Mouse (Mus musculus): Measurements from ENCODE around the gene Ubap1l. TPM values are rescaled to one million over a fixed set of nuclear protein-coding genes. Genes with fewer than 3 reads are reported as not detected.

Gene Ubap1l
- polyA plus RNA-seq, 1 experiment from 2014 or later, result not detected

DNA sequence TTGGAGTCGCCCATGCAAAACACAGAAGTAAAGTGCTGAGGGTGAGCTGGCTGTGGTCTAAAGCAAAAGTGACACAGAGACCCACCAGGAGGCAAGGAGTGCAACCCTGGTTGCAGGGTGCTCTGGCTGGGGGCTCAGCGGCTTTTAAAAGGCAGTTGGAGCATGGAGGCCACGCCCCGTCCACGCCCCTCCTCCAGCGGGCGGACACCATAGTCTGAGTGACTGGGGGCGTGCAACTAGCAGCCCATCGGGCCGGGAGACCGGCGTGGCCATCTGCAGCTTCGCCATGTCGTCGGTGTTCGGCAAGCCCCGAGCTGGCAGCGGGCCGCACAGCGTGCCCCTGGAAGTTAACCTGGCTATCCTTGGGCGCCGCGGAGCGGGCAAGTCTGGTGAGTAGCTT lies 37.4 kb downstream of the Ubap1l start, which contains the start of gene Rasl12:
TSS of gene Rasl12 (plus strand) at position 228 of the 400 bp plus-strand sequence.
- 0 out of 2 replicates have a peak, but pooled peaks have one; percentile 54 for ATAC-seq (ENCODE audit: low read depth)

DNA sequence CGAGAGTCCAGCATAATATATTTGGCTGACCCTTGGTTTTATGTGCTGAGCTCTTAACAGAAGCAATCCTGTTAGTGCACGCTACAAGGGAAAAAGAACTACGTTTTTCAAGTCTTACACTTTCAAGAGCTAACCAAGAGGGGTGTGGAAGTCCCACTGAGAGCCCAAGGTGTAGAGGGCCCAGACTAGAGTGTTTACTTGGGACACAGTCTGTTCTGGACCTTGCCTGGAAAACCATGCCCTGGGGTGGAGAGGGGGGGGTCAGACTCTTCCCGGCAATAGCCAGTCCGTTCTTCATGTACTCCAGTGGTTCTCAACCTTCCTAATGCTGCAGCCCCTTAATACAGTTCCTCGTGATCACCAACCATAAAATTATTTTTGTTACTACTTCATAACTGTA lies 39.1 kb downstream of the Ubap1l start:
- H3K36me3 ChIP-seq (ENCODE audit: control insufficient read depth, insufficient read depth), result no peaks in the 10 kb centered on the region
- H3K4me3 ChIP-seq (ENCODE audit: low read depth, low read length), result no peak overlapping the region
- H3K27ac ChIP-seq (ENCODE audit: low read length), result no peak overlapping the region
- peaks cover 3% of the 10 kb centered on the region for H3K27me3 ChIP-seq (ENCODE audit: control insufficient read depth, insufficient read depth, low read depth, low read length)
- peaks cover 3% of the 10 kb centered on the region for H3K4me1 ChIP-seq (ENCODE audit: control insufficient read depth, low read depth, low read length)
- WGBS (ENCODE audit: insufficient replicate concordance), result 72% methylated on average over 6 of the region's 6 CpGs
- no peak overlapping the region for H3K9ac ChIP-seq (ENCODE audit: low read depth, low read length)
- H3K4me2 ChIP-seq (ENCODE audit: low read depth, low read length), result no peak overlapping the region
- H3K9me3 ChIP-seq (replicated peaks; ENCODE audit: control insufficient read depth, low read length), result no peaks in the 10 kb centered on the region
- ATAC-seq (ENCODE audit: low read depth), result no peak

More for the DNA sequence above, 37.4 kb downstream of the Ubap1l start, which contains the start of gene Rasl12:
- H3K36me3 ChIP-seq (ENCODE audit: control insufficient read depth, insufficient read depth), result no peaks in the 10 kb centered on the region
- H3K27me3 ChIP-seq (ENCODE audit: control insufficient read depth, insufficient read depth, low read depth, low read length), result peaks cover 3% of the 10 kb centered on the region
- WGBS (ENCODE audit: insufficient replicate concordance), result under 1% methylated on average over 24 of the region's 24 CpGs
- H3K9ac ChIP-seq (ENCODE audit: low read depth, low read length), result no peak within 1 kb of the TSS
- H3K9me3 ChIP-seq (replicated peaks; ENCODE audit: control insufficient read depth, low read length), result no peaks in the 10 kb centered on the region
- peak within 1 kb of the TSS; percentile 51 for H3K4me3 ChIP-seq (ENCODE audit: low read depth, low read length)
- peaks cover 4% of the 10 kb centered on the region for H3K4me1 ChIP-seq (ENCODE audit: control insufficient read depth, low read depth, low read length)
- peak within 1 kb of the TSS; percentile 69 for H3K4me2 ChIP-seq (ENCODE audit: low read depth, low read length)
- H3K27ac ChIP-seq (ENCODE audit: low read length), result no peak within 1 kb of the TSS

GRCm38 (mm10) chr9:65404331-65405183 lies 43.7 kb downstream of the Ubap1l start:
- Histone ChIP-seq H3K4me2 (ENCODE audit: low read depth, low read length) (no peak overlapping the region), H3K4me3 (ENCODE audit: low read depth, low read length) (no peak overlapping the region), H3K27ac (ENCODE audit: low read length) (no peak overlapping the region), H3K9me3 (replicated peaks; ENCODE audit: control insufficient read depth, low read length) (no peaks in the 10 kb centered on the region), H3K9ac (ENCODE audit: low read depth, low read length) (no peak overlapping the region), H3K27me3 (ENCODE audit: control insufficient read depth, insufficient read depth, low read depth, low read length) (no peaks in the 10 kb centered on the region), H3K36me3 (ENCODE audit: control insufficient read depth, insufficient read depth) (no peaks in the 10 kb centered on the region), H3K4me1 (ENCODE audit: control insufficient read depth, low read depth, low read length) (no peaks in the 10 kb centered on the region)
- 52% methylated on average over 15 of the region's 15 CpGs for WGBS (ENCODE audit: insufficient replicate concordance)
- ATAC-seq (ENCODE audit: low read depth), result no peak

DNA sequence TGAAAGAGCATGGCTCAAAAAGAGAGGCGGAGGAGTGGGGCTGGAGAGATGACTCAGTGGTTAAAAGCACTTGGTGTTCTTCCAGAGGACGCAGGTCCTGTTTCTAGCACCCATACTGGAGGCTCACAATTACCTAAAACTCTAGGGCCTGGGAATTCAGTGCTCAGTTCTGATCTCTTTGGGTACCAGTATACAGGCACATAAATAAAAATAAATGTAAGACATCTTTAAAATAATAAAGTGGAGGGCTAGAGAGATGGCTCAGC lies 44.3 kb downstream of the Ubap1l start:
- 62% methylated on average over 2 of the region's 2 CpGs for WGBS (ENCODE audit: insufficient replicate concordance)
- ATAC-seq (ENCODE audit: low read depth), result no peak
- no peaks in the 10 kb centered on the region for H3K36me3 ChIP-seq (ENCODE audit: control insufficient read depth, insufficient read depth)
- H3K4me1 ChIP-seq (ENCODE audit: control insufficient read depth, low read depth, low read length), result no peaks in the 10 kb centered on the region
- H3K9me3 ChIP-seq (replicated peaks; ENCODE audit: control insufficient read depth, low read length), result no peaks in the 10 kb centered on the region
- H3K4me3 ChIP-seq (ENCODE audit: low read depth, low read length), result no peak overlapping the region
- no peak overlapping the region for H3K27ac ChIP-seq (ENCODE audit: low read length)
- no peaks in the 10 kb centered on the region for H3K27me3 ChIP-seq (ENCODE audit: control insufficient read depth, insufficient read depth, low read depth, low read length)
- H3K4me2 ChIP-seq (ENCODE audit: low read depth, low read length), result no peak overlapping the region
- no peak overlapping the region for H3K9ac ChIP-seq (ENCODE audit: low read depth, low read length)

- no peak overlapping the region for H3K9ac ChIP-seq (ENCODE audit: low read depth, low read length)
- 53% methylated on average over 5 of the region's 5 CpGs for WGBS (ENCODE audit: insufficient replicate concordance)
- no peaks in the 10 kb centered on the region for H3K27me3 ChIP-seq (ENCODE audit: control insufficient read depth, insufficient read depth, low read depth, low read length)
- H3K9me3 ChIP-seq (replicated peaks; ENCODE audit: control insufficient read depth, low read length), result no peaks in the 10 kb centered on the region
- no peaks in the 10 kb centered on the region for H3K4me1 ChIP-seq (ENCODE audit: control insufficient read depth, low read depth, low read length)
- no peak overlapping the region for H3K4me2 ChIP-seq (ENCODE audit: low read depth, low read length)
- H3K27ac ChIP-seq (ENCODE audit: low read length), result no peak overlapping the region
- no peaks in the 10 kb centered on the region for H3K36me3 ChIP-seq (ENCODE audit: control insufficient read depth, insufficient read depth)
- no peak overlapping the region for H3K4me3 ChIP-seq (ENCODE audit: low read depth, low read length)
- no peak for ATAC-seq (ENCODE audit: low read depth)
These were observed 46.5 kb downstream of the Ubap1l start for GRCm38 (mm10) chr9:65407327-65407726.

- Histone ChIP-seq H3K27me3 (ENCODE audit: control insufficient read depth, insufficient read depth, low read depth, low read length) (no peaks in the 10 kb centered on the region), H3K9me3 (replicated peaks; ENCODE audit: control insufficient read depth, low read length) (no peaks in the 10 kb centered on the region), H3K4me2 (ENCODE audit: low read depth, low read length) (no peak overlapping the region), H3K36me3 (ENCODE audit: control insufficient read depth, insufficient read depth) (no peaks in the 10 kb centered on the region), H3K9ac (ENCODE audit: low read depth, low read length) (no peak overlapping the region), H3K4me1 (ENCODE audit: control insufficient read depth, low read depth, low read length) (no peaks in the 10 kb centered on the region), H3K4me3 (ENCODE audit: low read depth, low read length) (no peak overlapping the region), H3K27ac (ENCODE audit: low read length) (no peak overlapping the region)
- 46% methylated on average over 3 of the region's 3 CpGs for WGBS (ENCODE audit: insufficient replicate concordance)
- ATAC-seq (ENCODE audit: low read depth), result no peak
These were observed 47.0 kb downstream of the Ubap1l start for GRCm38 (mm10) chr9:65407861-65408260.

DNA sequence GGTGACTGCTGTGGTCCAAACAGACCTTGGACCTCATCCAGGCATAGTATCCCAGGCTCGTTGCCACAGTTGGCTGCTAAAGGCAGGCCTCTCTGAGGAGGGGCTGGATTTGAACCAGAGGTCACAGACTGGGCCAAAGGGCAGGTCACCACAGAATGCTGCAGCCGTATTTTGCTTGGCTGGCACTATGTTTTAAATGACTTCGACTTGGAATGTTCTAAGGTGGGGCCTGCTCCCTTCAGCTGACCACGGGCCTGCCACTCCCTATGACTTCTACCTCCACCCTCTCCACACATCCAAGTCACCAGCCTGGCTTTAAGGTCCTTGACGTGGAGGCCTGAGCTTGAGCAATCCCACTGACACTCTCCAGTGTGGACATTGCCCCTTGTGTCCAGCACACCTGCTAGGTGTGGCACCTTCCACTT lies 48.0 kb downstream of the Ubap1l start:
- Histone ChIP-seq H3K4me3 (ENCODE audit: low read depth, low read length) (no peak overlapping the region), H3K27me3 (ENCODE audit: control insufficient read depth, insufficient read depth, low read depth, low read length) (no peaks in the 10 kb centered on the region), H3K9me3 (replicated peaks; ENCODE audit: control insufficient read depth, low read length) (no peaks in the 10 kb centered on the region), H3K27ac (ENCODE audit: low read length) (no peak overlapping the region), H3K36me3 (ENCODE audit: control insufficient read depth, insufficient read depth) (no peaks in the 10 kb centered on the region), H3K9ac (ENCODE audit: low read depth, low read length) (no peak overlapping the region), H3K4me1 (ENCODE audit: control insufficient read depth, low read depth, low read length) (no peaks in the 10 kb centered on the region), H3K4me2 (ENCODE audit: low read depth, low read length) (no peak overlapping the region)
- peak; percentile 66 for ATAC-seq (ENCODE audit: low read depth)
- 48% methylated on average over 5 of the region's 5 CpGs for WGBS (ENCODE audit: insufficient replicate concordance)

DNA sequence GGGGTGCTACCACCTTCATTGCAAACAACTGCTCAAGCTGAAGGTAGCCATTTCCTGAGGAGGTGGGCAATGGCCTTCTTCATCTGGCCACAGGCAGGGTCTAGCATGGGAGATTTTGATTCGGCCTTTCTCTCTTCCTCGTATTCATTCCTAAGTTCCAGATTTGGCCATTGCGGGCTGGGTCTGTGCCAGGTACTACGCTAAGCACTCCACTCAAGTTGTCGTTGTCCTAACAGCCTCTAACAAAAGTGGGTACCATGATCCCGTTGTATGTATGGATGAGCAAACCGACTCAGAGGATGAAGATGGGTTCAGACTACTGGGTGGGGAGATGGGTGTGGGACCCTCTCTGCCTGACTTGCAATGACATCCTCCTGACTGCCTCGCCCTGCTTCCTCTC lies 49.5 kb downstream of the Ubap1l start:
- H3K9me3 ChIP-seq (replicated peaks; ENCODE audit: control insufficient read depth, low read length), result no peaks in the 10 kb centered on the region
- H3K9ac ChIP-seq (ENCODE audit: low read depth, low read length), result no peak overlapping the region
- H3K36me3 ChIP-seq (ENCODE audit: control insufficient read depth, insufficient read depth), result no peaks in the 10 kb centered on the region
- no peak overlapping the region for H3K4me2 ChIP-seq (ENCODE audit: low read depth, low read length)
- no peak overlapping the region for H3K27ac ChIP-seq (ENCODE audit: low read length)
- H3K4me3 ChIP-seq (ENCODE audit: low read depth, low read length), result no peak overlapping the region
- no peak for ATAC-seq (ENCODE audit: low read depth)
- H3K27me3 ChIP-seq (ENCODE audit: control insufficient read depth, insufficient read depth, low read depth, low read length), result no peaks in the 10 kb centered on the region
- 74% methylated on average over 8 of the region's 8 CpGs for WGBS (ENCODE audit: insufficient replicate concordance)
- no peaks in the 10 kb centered on the region for H3K4me1 ChIP-seq (ENCODE audit: control insufficient read depth, low read depth, low read length)

- Histone ChIP-seq H3K4me2 (ENCODE audit: low read depth, low read length) (no peak overlapping the region), H3K27me3 (ENCODE audit: control insufficient read depth, insufficient read depth, low read depth, low read length) (no peaks in the 10 kb centered on the region), H3K4me3 (ENCODE audit: low read depth, low read length) (no peak overlapping the region), H3K9ac (ENCODE audit: low read depth, low read length) (no peak overlapping the region), H3K4me1 (ENCODE audit: control insufficient read depth, low read depth, low read length) (no peaks in the 10 kb centered on the region), H3K27ac (ENCODE audit: low read length) (no peak overlapping the region), H3K36me3 (ENCODE audit: control insufficient read depth, insufficient read depth) (no peaks in the 10 kb centered on the region), H3K9me3 (replicated peaks; ENCODE audit: control insufficient read depth, low read length) (no peaks in the 10 kb centered on the region)
- WGBS (ENCODE audit: insufficient replicate concordance), result 46% methylated on average over 3 of the region's 3 CpGs
- ATAC-seq (ENCODE audit: low read depth), result no peak
These were observed 50.5 kb downstream of the Ubap1l start for GRCm38 (mm10) chr9:65411326-65411725.
